Mouse (Mus musculus) neural tube, embryonic 11.5 days (tissue): ENCODE measurements at regions not wholly inside any gene's neighbourhood (a gene's known extent, or its start where the extent isn't known, plus 50 kb on each side); places are given as distances from the start of the nearest gene placed in this dataset.

Experiments used
- ATAC-seq: fragments of 200-750 bp; cut with Nextera tagmentation; 2 replicates; pipeline ENCODE4 v1.8.0; 2017; ENCODE audit warnings: moderate number of reproducible peaks, mild to moderate bottlenecking, moderate TSS enrichment, moderate library complexity; ENCODE audit not compliant: insufficient read depth, low FRiP score, low TSS enrichment
- DNase-seq: peaks from one replicate; pipeline ENCODE4 v3.0.0-alpha.2; 2015; ENCODE audit warnings: low spot score
- H3K27ac ChIP-seq: fragments of 300-500 bp; sonication (generic); 2 replicates; pipeline ENCODE4 v1.5.1; 2014; ENCODE audit warnings: low read depth, mild to moderate bottlenecking, low read length
- H3K27me3 ChIP-seq: fragments of 300-500 bp; sonication (generic); 2 replicates; pipeline ENCODE4 v1.6.1; 2014; ENCODE audit warnings: mild to moderate bottlenecking, low read length, mixed read lengths; ENCODE audit not compliant: control insufficient read depth, insufficient read depth
- H3K36me3 ChIP-seq: fragments of 300-500 bp; sonication (generic); 2 replicates; pipeline ENCODE4 v1.6.1; 2014; ENCODE audit warnings: mild to moderate bottlenecking, low read length, moderate library complexity, mixed read lengths; ENCODE audit not compliant: control insufficient read depth, insufficient read depth
- H3K4me1 ChIP-seq: fragments of 300-500 bp; sonication (generic); 2 replicates; pipeline ENCODE4 v1.6.1; 2014; ENCODE audit warnings: low read length, mixed read lengths; ENCODE audit not compliant: control insufficient read depth, insufficient read depth
- H3K4me2 ChIP-seq: fragments of 300-500 bp; sonication (generic); 2 replicates; pipeline ENCODE4 v1.6.1; 2014; ENCODE audit warnings: low read depth, mild to moderate bottlenecking, moderate library complexity
- H3K4me3 ChIP-seq: fragments of 300-500 bp; sonication (generic); 2 replicates; pipeline ENCODE4 v1.5.1; 2014; ENCODE audit warnings: low read depth, low read length
- H3K9ac ChIP-seq: fragments of 300-500 bp; sonication (generic); 2 replicates; pipeline ENCODE4 v1.6.1; 2014; ENCODE audit warnings: mild to moderate bottlenecking, low read length
- H3K9me3 ChIP-seq: fragments of 300-500 bp; sonication (generic); 2 replicates; pipeline ENCODE4 v1.6.1; 2016; ENCODE audit warnings: low read length; ENCODE audit not compliant: control insufficient read depth
- WGBS: fragments of 180-500 bp; shearing (Covaris S2); extraction: QIAGEN DNeasy Blood & Tissue Kit; methylation state at CpG from one replicate; pipeline ENCODE4 v1.1.7; 2014; 5-methylcytosine and 5-hydroxymethylcytosine counted together

DNA sequence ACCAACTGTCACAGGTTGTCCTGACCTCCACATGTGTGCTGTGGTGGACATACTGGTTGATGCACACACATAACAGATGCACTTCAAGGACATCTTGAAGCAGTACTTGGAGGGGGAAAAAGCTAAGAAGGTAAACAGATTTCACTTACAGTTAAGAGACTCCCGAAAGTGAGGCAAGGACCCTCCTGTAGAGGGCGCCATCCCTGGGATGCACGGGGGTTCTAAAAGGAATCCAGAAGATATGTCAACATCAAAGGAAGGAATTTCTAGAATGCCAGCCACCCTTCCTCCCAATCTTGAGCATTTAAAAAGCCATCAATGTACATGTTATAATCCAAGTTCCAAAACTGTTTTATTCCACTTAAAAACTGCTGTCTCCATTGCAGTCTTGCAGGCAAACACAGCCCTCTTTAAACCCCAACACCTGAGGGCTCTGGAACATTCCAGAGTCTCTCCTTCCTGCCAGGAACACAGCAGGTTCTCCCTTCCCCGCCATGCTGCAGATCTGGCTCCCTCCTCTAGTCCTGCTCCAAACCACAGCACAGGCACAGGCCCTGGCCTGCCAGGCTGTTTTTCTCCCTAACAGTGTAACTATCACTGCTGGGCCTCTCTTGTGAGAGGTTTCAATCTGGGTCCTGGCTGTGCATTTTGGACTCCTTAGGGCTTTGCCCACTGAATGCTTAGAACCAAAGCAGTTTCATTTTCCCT, 200.8 kb upstream of the Mkln1 start:
- Histone ChIP-seq H3K4me1 (no peaks in the 10 kb centered on the region), H3K4me2 (no peak overlapping the region), H3K36me3 (no peaks in the 10 kb centered on the region), H3K27me3 (no peaks in the 10 kb centered on the region), H3K27ac (no peak overlapping the region), H3K4me3 (no peak overlapping the region), H3K9ac (no peak overlapping the region), H3K9me3 (no peaks in the 10 kb centered on the region)
- whole genome bisulfite sequencing = 68% methylated on average over 4 of the region's 4 CpGs
- DNase-seq (no peak), ATAC-seq (no peak)

DNA sequence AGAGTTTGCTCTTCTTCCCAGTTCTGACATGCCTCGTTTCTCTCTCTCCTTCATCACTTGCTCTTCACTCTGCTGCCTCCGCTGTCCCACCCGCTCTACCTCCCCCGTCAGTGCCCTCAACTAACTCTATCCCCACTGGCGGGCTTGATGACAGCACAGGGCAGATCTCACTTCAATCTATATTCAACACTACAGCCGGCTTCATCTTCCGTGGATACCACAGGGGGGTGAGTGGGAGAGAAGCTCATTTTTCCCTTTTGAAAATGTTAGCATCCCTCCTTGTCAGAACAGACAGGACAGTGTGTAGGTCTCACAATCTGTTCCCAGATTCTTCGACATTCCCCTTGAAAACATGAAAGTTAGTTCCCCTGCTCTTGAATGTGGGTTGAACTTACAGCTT, 200.2 kb upstream of the Mkln1 start:
- 88% methylated on average over 8 of the region's 8 CpGs for WGBS
- Histone ChIP-seq H3K36me3 (no peaks in the 10 kb centered on the region), H3K27me3 (no peaks in the 10 kb centered on the region), H3K9me3 (no peaks in the 10 kb centered on the region), H3K27ac (no peak overlapping the region), H3K4me3 (no peak overlapping the region), H3K4me2 (no peak overlapping the region), H3K9ac (no peak overlapping the region), H3K4me1 (no peaks in the 10 kb centered on the region)
- DNase-seq = no peak
- ATAC-seq = no peak

DNA sequence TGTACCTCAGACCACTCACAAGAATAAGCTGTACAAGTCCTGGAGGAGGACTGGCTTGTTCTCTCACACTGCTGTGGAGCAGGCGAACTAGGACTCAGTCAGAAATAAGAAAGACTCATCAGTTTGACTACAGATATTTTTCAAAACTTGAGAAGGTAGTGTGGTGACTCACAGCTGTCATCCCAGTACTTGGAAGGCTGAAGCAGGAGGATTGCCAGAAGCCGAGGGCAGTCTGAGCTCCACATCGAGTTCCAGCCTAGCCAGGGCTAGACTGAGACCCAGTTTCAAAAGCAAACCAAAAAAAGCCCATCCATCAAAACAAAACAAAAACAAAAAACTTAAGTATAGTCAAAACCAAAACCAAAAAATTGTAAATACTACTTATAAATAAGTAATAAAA, 197.8 kb upstream of the Mkln1 start:
- DNase-seq (no peak), ATAC-seq (no peak)
- no peaks in the 10 kb centered on the region for H3K36me3 ChIP-seq
- no peak overlapping the region for H3K9ac ChIP-seq
- H3K4me3 ChIP-seq = no peak overlapping the region
- no peaks in the 10 kb centered on the region for H3K4me1 ChIP-seq
- no peaks in the 10 kb centered on the region for H3K27me3 ChIP-seq
- H3K4me2 ChIP-seq = no peak overlapping the region
- no peaks in the 10 kb centered on the region for H3K9me3 ChIP-seq
- 88% methylated on average over 3 of the region's 3 CpGs for WGBS
- no peak overlapping the region for H3K27ac ChIP-seq

DNA sequence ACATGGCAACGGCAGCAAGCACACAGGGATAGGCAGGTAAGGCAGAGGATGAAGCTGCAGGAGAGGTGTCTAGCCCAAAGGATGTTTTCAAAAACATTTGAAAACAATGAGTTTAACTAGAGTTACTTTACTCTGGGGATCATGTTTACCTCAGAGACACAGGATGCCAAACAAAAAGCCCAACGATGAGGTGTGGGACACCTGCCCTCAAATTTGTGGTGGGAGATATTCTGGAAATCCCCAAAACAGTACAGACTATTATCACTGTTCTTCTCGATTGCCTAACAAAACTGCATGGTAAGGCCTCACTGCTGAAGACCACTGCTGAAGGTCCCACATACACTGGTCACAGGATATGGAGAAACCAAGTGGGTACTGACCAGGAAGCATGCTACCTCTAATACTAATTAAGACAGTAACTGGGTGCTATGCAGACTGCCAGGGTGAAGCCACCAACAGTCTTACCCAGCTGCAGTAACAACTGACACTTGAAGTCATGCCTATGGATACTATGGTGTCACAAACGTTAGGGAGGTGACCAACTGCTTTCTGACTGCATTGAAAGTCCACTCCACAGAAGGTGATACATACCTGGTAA, 197.1 kb upstream of the Mkln1 start:
- H3K27me3 ChIP-seq = no peaks in the 10 kb centered on the region
- ATAC-seq (no peak), DNase-seq (no peak)
- H3K4me3 ChIP-seq = no peak overlapping the region
- no peaks in the 10 kb centered on the region for H3K9me3 ChIP-seq
- no peaks in the 10 kb centered on the region for H3K4me1 ChIP-seq
- no peak overlapping the region for H3K27ac ChIP-seq
- H3K4me2 ChIP-seq = no peak overlapping the region
- 89% methylated on average over 4 of the region's 4 CpGs for WGBS
- no peaks in the 10 kb centered on the region for H3K36me3 ChIP-seq
- H3K9ac ChIP-seq = no peak overlapping the region

DNA sequence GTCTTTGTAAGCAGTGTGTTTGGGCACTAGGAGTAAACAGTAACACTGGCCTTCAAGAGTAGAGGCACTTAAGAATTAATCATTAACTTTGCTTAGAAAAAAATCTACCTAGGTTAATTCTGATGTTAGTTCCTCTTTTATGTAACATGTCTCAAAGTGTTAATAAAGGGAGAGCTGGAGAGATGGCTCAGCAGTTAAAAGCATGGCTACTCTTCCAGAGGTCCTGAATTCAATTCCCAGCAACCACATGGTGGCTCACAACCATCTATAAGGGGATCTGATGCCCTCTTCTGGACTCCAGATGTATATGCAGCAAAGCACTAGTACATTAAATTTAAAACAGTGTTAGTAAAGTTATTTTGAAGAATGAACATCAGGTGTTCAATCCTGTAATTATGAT, 195.9 kb upstream of the Mkln1 start:
- Histone ChIP-seq H3K4me1 (no peaks in the 10 kb centered on the region), H3K36me3 (no peaks in the 10 kb centered on the region), H3K4me3 (no peak overlapping the region), H3K4me2 (no peak overlapping the region), H3K9me3 (no peaks in the 10 kb centered on the region), H3K9ac (no peak overlapping the region), H3K27ac (no peak overlapping the region), H3K27me3 (no peaks in the 10 kb centered on the region)
- DNase-seq = no peak
- ATAC-seq = no peak

DNA sequence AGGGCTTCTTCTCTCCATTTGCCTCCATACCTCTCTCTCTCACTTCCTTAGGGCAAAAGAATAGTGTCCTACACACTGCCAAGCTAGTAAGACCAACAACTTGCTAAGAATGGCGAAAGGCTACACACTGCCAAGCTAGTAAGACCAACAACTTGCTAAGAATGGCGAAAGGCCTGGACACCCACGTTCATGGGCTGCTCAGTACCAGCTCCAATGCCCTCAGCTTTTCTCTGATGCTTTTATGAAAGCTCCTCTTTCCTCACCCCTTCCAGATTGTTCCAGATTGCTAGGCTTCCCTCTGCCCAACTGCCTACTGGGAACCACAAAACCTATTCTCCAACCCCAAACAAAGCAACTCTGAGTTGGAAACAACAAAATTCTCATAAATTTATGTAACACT, 194.1 kb upstream of the Mkln1 start:
- Histone ChIP-seq H3K4me2 (no peak overlapping the region), H3K9me3 (no peaks in the 10 kb centered on the region), H3K4me3 (no peak overlapping the region), H3K36me3 (no peaks in the 10 kb centered on the region), H3K4me1 (no peaks in the 10 kb centered on the region), H3K27me3 (no peaks in the 10 kb centered on the region), H3K27ac (no peak overlapping the region), H3K9ac (no peak overlapping the region)
- ATAC-seq = no peak
- no peak for DNase-seq
- 89% methylated on average over 3 of the region's 3 CpGs for WGBS

DNA sequence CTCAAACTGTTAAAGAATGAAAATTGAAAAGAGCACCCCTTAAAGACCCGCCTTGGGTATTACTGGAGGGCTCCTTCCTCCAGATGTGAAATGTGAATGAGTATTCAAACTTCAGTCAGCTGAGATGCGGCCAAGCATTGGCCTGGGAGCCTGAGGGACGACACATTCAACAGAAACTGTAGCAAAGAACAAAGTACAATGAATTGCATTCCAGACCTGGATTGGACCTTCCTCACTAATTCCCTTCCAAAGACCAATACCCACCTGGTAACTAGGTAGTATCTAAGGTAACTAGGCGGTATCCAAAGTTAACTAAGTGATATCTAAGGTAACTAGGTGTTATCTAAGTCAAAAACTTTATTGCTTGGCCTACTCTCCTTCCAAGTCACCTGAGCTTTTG, 193.7 kb upstream of the Mkln1 start:
- WGBS = 82% methylated on average over 4 of the region's 4 CpGs
- H3K9ac ChIP-seq = no peak overlapping the region
- DNase-seq = no peak

DNA sequence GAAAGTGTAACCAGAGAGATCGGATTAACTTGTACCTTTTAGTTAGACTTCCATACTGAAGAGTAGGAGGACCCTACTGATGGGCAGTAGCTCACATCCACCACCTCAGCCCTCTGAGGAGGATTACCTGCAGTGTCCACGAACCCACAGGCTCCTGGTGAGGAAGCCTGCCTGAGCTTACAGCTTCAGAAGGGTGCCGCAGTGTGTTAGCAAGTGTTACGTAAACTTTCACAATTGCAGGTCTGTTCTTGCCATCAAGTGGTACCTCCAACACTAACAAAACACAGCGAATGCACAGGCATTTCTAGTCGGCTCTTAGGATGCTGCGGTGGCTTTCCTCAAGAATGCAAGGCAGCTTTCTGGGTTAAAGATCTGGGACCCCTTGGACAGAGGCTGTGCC, 192.4 kb upstream of the Mkln1 start:
- WGBS = 83% methylated on average over 7 of the region's 7 CpGs
- Histone ChIP-seq H3K4me2 (no peak overlapping the region), H3K9ac (no peak overlapping the region), H3K36me3 (no peaks in the 10 kb centered on the region), H3K4me3 (no peak overlapping the region), H3K9me3 (no peaks in the 10 kb centered on the region), H3K4me1 (no peaks in the 10 kb centered on the region), H3K27me3 (no peaks in the 10 kb centered on the region), H3K27ac (no peak overlapping the region)
- DNase-seq (no peak), ATAC-seq (no peak)

More for the DNA sequence above, 193.7 kb upstream of the Mkln1 start:
- ATAC-seq = no peak
- Histone ChIP-seq H3K36me3 (no peaks in the 10 kb centered on the region), H3K27ac (no peak overlapping the region), H3K9me3 (no peaks in the 10 kb centered on the region), H3K4me1 (no peaks in the 10 kb centered on the region), H3K27me3 (no peaks in the 10 kb centered on the region), H3K4me2 (no peak overlapping the region), H3K4me3 (no peak overlapping the region)

DNA sequence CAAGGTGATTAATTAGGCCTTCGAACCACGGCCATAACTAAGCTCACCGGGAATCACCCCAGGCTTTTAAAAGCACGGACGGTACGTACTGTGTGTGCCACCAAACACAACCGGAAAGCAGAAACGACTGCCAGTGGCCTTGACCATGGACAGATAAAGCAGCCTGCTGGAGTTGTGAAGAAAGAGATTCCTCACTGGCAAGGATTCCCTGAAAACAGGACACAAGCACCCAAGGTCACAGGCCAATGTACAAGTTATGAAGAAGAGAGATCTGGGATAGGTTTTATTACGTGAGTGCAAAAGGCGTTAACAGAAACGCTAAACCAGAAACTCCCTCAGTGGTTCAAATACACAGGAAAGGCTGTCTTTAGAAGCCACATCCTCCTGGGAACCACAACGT, 191.3 kb upstream of the Mkln1 start:
- H3K9me3 ChIP-seq = no peaks in the 10 kb centered on the region
- no peak for ATAC-seq
- 90% methylated on average over 12 of the region's 12 CpGs for WGBS
- no peaks in the 10 kb centered on the region for H3K36me3 ChIP-seq
- DNase-seq = no peak
- H3K4me2 ChIP-seq = no peak overlapping the region
- no peak overlapping the region for H3K9ac ChIP-seq
- H3K4me3 ChIP-seq = no peak overlapping the region
- H3K4me1 ChIP-seq = no peaks in the 10 kb centered on the region
- no peak overlapping the region for H3K27ac ChIP-seq
- H3K27me3 ChIP-seq = no peaks in the 10 kb centered on the region
